Mouse (Mus musculus) left cerebral cortex, adult 11 months (tissue): ENCODE measurements at regions not wholly inside any gene's neighbourhood (a gene's known extent, or its start where the extent isn't known, plus 50 kb on each side); places are given as distances from the start of the nearest gene placed in this dataset.
"Not testable (repeated sequence)": the region's sequence is repeated elsewhere in the genome, so short reads cannot be mapped to it uniquely, and the experiment has no call there.

ENCODE experiments used
- DNase-seq: peaks from one replicate; pipeline ENCODE4 v3.0.0; 2022; ENCODE audit warnings: low spot score

DNA sequence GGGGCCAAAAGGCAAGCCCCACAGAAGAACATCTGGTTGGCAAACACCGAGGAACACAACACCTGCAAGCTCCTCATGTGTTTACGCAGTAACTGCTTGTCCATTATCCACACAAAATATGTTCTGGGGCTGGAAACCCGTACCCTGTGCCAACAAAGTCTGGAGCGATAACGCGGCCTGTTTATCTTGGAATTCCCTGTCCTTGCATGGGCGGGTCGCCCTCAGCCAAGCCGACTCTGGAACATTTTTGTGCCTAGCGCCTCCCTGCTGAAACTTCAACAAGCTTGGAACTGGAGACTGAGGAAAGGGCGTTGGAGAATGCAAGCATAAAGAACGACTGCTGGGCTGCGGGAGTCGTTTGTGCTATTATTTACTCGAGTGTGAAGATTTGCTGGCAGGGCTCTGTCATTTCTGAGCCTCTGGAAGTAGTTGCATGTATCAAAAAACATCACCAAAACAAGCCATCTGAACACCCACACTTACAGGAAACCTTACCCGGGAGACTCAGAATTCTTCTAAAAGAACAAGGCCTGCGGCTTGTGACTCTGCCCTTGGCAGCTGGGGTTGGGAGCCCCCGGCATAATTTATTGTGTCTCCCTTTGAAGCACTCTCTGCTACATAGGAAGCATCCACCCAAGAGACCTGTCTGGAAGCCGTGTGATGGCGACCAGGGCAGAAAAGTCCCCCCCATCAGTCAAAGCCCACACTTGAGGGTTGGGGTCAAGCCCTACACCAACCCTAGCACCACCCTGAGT lies 338.3 kb upstream of the Rgma start:
- DNase-seq, result no peak

DNA sequence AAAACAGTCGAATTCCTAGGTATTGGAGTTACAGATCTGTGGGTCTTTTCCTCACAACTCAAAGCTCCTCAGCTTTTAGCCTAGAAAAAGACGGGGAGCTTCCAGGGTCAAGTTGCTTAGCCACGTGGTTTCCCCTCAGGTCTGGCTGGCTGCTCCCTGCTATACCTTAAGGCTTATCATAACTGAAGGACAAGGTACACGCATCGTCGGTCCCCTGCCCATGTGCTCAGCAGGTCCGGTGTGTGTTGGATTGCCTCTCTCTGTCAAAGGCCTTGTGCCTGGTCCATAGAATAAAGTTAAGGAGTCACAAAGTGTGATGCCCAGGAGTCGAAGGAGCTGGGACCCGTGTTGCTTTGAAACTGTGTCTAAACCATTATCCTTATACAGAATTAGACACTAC lies 337.7 kb upstream of the Rgma start:
- no peak for DNase-seq

DNA sequence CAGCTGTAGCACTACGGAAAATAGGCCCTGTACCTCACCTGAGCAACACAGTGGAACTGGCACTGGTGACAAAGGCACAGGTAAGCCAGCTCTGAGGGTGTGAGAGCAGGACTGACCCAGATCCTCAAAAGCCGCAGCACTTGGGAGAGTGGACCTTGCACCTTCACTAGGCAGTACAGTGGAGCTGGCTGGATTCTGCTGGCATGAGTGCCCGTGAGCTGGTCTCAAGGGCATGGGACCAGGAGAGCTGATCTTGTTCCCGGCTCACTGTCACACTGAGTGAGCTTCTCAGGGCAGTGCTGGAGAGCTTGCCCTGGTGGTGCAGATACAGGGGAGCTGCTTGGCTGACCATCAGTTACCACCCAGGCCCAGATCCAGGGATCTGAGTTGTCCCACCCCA lies 335.4 kb upstream of the Rgma start:
- no peak for DNase-seq

DNA sequence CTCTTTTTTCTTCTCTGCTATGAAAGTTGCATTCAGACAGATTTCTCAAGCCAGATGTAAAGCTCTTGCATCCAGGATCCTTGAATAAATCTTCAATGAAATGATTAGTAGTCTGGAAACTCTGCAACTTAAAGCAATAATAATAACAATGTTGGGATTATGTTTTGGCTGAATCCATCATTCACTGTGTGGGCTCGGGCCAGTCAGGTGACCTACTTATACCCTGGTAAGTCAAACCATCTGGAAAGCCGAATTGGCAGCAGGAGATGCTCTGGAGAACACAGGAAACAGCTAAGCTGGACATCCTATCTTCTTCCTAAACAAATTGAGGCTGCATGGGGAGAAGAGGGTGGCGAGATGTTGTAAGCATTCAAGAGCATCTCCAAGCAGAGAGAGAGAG lies 331.0 kb upstream of the Rgma start:
- DNase-seq, result no peak

DNA sequence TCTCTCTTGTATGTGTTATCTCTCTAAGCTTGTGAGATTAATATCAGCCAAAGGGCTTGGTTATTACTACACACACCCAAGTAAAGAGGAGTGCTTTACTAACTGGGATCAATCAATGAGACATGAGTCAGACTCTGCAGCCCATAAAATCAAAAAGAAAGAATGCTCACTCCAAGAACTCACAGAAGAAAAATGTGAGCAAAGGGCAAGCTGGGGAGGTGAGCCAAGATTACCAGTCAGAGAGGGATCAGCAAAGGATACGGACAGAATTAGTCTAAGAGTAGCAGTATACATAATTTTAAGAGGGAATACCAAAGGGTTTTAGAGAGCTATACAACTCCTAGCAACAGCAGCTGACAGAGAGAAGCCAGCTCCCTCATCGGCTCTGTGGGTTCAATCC lies 319.4 kb upstream of the Rgma start:
- DNase-seq, result no peak

DNA sequence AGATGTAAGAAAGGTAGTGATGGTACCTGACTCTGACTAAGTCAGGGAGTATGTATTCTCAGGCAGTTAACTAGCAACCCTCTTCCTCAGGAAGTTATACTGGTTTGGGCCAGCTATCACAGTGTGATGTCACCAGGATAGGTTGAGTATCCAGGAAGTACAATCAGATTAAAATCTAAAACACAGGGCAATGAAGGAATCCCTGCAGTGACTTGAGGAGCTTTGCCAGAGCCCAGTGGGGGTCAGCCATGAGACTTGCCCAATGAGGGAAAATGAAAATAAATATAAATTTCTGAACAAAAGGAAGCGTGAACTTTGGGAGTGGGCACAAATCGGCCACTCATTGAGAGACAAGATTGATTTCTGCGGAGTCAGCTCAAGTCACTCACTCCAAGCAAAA lies 311.8 kb upstream of the Rgma start:
- DNase-seq, result no peak

DNA sequence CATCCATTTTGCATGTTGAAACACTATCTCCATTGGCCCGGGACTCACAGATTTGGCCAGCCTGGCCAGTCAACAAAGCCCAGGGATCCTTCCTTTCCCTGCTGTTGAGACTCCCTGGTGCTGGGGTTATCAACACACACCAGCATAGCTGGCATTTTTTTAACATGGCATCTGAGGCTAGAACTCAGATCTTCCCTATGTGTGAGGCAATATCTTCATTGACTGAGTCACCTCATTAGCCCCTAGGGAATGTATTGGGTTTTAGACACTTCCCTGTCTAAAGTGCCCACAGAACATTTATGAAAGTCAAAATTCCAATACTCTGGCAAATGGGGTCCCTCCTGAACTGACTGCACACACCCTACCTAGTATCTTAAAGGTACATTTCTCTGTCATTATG lies 306.8 kb upstream of the Rgma start:
- DNase-seq, result no peak

DNA sequence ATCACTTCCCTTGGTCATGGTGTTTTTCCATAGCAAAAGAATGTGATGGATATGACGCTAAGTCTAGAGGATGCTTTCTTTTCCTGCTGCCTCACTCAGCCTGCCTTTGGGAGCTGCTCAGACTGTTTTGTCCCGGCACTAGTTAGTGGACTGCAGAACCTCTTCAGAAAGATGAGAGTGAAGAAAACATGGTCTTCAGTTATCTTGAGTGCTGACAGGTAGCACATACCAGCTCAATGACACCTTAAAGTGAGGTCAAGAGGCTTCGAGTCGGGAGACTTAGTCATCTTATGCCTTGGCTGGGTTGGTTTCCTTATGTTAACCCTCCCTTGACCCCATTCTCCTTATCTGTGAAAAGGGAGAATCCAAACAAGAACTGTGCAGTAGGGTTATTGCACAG lies 306.0 kb upstream of the Rgma start:
- no peak for DNase-seq

DNA sequence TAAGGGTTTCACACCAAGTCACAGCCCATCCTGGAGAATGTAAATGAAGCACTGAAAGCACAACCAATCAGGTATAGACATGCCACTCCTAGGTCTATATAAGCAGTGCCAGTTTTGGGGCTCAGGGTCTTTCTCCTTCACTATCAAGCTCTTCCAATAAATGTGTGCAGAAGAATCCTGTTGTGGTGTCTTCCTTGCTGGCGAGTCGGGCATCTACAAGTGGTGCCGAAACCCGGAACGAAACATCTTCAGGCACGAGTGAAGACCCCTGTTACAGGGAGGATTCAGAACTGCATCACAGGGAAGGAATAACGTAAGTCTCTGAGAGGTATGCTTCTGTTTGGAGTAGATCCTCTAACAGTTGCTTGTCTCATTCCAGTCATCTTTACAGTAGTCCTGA lies 299.9 kb upstream of the Rgma start:
- not testable (repeated sequence) for DNase-seq

DNA sequence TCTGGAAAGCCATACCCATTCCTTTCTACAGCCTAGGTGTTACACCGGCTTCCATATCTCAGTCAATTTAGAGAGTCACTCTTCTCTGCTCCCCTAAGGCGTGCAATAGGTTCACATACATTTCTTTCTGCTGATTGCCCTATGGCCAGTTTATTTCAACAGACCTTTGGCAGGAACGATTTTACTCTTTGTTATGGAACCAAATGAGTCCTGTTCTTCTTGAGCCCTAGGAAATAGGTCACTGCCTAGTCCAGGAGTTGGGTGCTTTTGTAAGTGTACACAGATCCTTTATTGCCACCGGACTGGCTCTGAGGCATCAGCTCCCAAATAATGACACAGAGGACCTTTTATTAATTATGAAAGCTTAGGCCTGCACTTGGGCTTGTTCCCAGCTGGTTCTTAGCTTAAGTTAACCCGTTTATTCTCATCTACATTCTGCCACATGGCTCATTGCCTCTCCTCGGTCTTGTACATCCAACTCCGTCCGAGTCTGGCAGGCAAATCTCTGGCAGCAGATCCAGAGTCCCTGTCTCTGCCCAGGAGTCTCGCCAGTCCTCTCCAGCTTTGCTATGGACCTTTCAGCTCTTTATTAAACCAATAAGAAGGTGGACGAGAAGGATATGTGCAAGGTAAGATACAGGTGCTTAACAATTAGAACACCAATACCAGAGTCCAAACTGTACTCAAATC lies 287.7 kb upstream of the Rgma start:
- DNase-seq, result no peak

DNA sequence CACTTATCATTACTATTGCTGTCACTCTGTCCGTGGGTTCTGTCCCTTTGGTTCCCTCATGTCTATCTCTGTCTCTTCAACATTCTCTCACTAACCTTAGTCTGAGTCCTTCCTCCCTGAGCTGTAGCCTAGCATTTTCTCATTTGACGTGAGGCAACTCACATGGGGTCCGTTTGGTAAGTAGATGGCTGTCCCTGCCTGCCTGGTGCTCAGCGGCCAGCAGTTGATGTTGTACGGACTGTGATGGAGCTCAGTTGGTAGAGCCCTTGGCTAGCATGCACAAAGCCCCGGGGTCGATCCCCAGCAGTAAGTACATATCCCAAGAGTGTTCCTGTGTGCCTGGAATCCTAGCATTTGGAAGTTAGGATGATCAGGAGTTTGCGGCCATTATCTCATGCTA lies 287.0 kb upstream of the Rgma start:
- no peak for DNase-seq

DNA sequence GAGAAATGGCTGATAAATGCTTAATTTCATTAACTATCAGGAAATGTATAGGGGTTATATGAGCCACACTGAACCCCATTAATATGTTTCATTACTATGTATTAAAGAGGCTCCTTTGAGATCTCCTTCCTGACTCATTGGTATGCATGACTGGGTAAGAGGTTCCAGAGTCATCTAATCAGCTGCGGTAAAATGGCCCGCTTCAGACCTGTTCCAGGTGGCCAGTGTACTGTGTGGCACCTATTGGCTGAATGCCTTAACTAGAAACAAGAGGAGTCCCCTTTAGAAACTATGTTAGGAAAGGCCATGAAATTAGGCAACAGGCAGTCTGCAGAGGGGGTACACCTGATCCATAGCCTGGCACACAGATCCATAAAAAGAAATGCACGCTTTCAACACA lies 283.6 kb upstream of the Rgma start:
- DNase-seq, result no peak

DNA sequence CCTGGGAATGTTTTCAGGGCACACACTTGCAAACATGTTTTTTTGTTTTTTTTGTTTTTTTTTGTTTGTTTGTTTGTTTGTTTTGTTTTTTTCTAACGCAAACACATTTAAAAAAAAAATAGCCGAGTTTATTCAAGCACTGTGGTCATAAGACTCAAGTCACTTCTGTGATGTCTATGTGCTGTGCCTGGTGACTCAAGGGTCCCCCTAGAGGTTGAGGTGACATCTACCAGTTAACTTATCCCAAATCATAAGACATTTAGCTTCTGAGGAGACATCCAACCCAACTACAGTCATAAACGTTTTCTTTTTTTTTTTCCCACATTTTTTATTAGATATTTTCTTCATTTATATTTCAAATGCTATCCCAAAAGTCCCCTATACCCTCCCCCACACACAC lies 281.2 kb upstream of the Rgma start:
- no peak for DNase-seq

DNA sequence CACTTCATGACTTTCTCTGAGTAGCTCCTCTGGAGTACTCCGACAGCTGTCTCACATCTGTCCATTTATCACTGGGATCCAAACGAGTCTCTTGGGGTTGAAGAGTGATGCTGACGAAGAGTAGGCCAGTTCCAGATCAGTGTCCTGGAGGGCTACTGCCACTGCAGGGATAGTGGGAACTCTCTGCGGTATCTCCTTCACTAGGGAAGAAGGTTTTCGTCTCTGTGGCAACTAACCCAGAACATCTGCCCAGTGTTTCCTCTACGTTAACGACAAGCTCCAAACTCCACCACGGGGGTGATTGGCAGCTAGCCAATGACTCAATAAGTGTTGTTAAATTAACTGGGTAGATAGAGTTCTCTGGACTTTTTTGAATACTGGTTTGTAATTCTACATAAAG lies 256.4 kb upstream of the Rgma start:
- no peak for DNase-seq

DNA sequence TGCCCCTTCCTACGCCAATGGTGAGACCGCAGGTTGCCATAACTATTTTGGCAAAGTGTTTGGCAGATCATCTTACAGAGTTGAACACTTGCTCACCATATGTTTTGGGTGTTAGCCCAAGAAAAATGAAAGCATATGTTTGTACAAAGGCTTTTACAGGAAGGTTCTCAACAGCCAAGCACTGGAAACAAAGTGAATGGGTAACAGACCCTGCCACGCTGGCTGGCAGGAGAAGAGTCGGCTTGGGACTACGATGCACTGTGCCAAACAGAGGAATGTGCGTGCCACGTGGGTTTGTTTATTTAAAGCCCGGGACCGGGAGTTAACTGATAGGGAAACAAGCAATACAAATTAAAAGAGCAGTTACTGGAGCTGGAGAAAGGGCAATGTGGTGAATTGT lies 255.0 kb upstream of the Rgma start:
- DNase-seq, result no peak

DNA sequence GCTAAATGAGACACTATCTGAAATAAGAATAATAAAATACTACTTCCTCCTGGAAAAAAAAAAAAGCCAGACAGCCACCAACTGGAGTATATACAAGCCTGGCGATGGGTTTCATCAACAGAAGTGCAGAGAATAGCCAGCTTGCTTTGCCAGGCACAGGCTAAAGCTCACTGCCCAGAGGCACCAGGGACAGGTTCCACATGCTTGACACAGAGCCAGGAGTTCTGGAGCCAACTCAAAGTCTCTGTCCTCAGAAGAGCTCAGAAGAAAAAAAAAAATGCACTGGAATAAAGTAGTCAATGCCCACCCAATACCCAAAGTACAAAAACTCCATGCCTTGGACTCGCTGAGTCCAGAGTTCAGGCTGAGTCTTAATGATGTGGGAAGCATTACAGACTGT lies 250.3 kb upstream of the Rgma start:
- DNase-seq, result no peak

DNA sequence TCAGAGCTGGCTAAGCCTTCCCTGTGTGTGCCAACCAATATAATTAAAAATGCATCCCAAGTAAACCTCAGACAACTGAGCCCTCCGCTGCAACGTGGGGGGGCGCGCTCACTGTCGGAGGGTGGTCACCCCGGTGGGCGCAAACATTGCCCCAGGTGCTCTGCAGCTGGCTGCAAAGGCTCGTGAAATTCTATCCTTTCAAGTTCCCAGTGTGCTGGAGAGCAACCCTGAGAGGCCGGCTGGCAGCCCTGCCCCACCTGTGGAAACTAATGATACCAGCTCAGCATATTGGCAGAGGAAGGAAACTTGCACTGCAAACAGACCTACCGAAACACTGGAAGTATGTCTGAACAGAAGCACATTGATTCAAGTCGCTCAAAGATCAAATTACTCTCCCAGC lies 249.4 kb upstream of the Rgma start:
- DNase-seq, result no peak

DNA sequence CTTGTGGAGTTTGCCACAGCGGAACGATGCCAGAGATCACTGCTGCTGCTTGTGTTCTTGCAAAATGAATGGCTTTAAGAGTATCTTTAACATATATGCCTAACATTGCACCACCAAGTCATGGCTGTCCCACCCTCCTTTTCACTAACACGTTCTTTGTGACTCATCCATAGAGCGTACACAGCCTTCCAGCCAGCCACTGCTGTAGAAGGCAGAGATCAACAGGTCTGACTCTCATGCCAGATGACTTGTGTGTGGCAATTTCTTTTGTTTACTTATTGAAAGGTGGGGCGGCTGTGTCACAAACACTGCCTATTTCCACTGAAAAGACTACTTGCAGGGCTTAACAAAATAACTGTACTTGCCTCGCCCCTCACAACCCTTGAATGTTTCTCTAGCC lies 239.5 kb upstream of the Rgma start:
- DNase-seq, result no peak

DNA sequence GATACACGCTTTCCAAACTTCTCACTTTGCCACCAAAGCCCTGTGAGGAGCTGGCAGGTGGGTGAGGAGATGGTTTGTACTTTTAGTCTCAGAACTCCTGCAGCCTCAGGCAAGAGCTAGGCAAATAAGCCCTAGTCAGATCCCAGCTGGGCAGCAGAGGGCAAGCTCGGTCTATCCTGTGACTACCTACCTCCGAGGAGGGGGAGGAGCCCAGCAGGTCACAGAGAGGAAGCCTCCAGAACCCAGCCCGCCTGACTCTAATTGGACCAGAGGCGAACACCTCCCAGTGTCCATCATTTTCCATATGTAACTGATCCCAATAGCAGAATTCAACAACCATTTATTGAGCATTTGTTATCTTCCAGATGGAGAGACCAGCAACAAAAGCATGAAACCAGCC lies 237.0 kb upstream of the Rgma start:
- no peak for DNase-seq

DNA sequence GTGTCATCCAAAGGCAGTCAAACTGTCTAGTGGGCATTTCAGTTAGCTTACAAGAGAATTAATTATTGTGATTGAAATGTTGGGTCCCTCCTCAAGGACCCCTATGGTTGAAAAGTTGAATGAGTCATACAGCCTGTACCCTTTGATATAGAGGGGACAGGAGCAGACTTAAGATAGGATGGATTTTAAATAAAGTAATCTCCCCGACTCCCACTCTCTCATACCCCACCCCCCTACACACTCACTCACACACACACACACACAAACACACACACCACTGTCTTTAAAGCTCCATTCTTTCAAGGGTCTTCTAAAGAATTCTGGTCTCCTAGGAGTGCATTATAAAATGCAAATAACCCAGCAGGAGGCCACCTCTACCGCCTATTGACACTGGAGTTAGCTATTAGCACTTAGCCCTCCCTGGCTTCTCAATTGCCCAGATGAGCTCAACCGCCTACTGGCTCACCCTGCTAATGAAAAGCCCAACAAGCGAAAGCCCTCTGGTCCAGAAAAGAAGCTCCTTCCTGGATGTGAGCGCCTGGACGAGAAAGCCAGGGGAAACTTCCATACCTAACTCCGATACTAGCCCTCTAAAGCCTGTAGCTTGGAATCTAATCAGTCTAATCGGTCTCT lies 236.3 kb upstream of the Rgma start:
- DNase-seq, result no peak

DNA sequence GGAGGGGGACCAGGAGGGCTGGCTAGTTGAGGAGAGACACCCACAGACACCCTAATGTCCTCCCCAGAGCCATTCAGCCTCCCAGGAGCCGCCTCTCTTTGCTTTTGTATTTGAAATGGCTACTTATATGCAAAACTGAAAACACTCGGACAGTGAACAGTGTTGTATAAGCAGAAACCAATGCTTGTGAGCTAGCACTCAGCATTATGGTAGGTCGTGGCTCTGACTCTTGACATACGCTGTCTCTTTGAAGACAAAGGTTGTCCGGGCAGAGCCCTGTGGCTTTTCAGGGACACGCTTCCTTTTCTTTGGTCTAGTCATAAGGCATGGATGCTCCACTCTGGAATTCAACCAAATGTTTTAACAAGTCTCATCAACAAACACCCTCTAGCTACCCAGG lies 235.4 kb upstream of the Rgma start:
- no peak for DNase-seq

DNA sequence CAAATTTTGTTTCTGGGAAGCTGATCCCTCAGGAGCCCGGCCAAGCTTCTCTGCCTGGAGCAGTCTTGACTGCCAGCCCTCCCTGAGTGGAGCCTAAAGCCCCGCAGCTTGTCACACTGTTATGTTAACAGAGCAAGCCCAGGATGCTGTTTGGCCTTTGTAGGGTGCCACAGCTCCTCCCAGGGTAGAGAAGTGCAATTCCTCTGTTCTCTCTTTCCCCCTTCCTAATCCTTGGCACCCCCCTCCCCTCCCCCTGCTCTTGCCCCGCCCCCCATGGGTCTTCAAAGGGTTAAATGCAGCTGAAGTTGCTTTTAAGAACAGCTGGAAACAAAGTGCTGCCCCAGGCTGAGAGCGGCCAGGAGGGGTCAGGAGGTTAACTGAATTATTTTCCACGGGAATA lies 234.1 kb upstream of the Rgma start:
- no peak for DNase-seq

DNA sequence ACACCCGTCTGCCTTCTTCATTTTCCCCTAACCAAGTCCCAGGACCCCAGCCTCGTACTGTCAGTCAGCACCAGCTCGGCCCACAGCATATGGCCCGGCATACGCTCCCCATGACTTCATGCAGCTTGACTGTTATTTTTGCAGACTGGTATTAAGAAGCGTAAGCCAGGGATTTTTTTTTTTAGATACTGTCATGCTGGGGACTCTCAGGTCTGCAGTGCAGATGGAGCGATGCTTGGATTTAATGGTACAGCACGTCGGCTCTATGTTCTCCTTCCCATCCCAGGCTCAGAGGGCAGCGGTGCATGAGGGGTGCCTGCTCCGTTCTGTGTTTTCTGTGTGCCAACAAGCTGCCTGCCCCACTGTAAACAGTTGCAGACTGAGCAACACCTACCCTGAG lies 231.4 kb upstream of the Rgma start:
- no peak for DNase-seq

DNA sequence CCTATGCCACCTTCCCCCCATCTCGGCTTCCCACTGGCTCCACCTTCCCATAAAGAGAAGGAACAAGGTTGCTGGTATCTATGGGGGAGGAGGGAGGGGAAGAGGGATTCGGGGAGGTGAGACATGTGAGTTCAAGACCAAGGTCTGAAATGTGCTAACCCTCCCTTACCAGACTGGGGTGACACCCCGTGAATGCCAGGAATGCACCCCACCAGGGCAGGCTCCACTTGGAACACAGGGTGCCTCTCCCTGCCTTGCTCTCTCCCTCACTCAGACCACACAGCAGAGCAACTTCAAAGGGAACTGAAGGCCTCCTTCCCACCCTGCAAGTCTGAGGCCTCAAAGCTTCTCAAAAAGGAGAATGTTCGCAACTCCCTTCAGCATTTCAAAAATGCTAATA lies 230.5 kb upstream of the Rgma start:
- DNase-seq, result no peak
